Mouse (Mus musculus) megakaryocyte, embryonic 14.5 days (primary cell): ENCODE data around the gene Hspbp1. TPM values are rescaled to one million over a fixed set of nuclear protein-coding genes. Genes with fewer than 3 reads are reported as not detected.

Source experiments
- H3K27me3 ChIP-seq: replicated peaks from 2 replicates; pipeline ENCODE3; 2012; ENCODE audit warnings: inconsistent platforms
- H3K36me3 ChIP-seq: replicated peaks from 2 replicates; pipeline ENCODE3; 2012; ENCODE audit warnings: low read length, inconsistent platforms, mixed read lengths
- H3K4me1 ChIP-seq: 2 replicates; pipeline ENCODE4 v1.6.1; 2012; ENCODE audit warnings: inconsistent platforms
- H3K4me3 ChIP-seq: replicated peaks from 2 replicates; pipeline ENCODE3; 2012; ENCODE audit warnings: moderate library complexity, mild to moderate bottlenecking, inconsistent platforms
- H3K9me3 ChIP-seq: 2 replicates; pipeline ENCODE4 v1.6.1; 2012; ENCODE audit warnings: inconsistent platforms
- FLI1 ChIP-seq: IDR thresholded peaks from 2 replicates; pipeline ENCODE4 v1.6.1; 2012; ENCODE audit warnings: low read length, inconsistent platforms, mixed read lengths
- GATA1 ChIP-seq: IDR thresholded peaks from 3 replicates; pipeline ENCODE4 v1.6.1; 2012; ENCODE audit warnings: mixed read lengths, low read length, inconsistent platforms, borderline replicate concordance
- polyA plus RNA-seq: library from polyadenylated mRNA; stranded (reverse); fragments of >175 nt; gene quantifications from 2 replicates; pipeline ENCODE4 v1.2.3, GENCODE M21; 2012; ENCODE audit warnings: low replicate concordance; ENCODE audit not compliant: insufficient read depth

Gene Hspbp1
- 71.8 and 116 TPM in 2 replicates for polyA plus RNA-seq

GRCm38 (mm10) chr7:4684632-4685417 lies at the start of gene Hspbp1:
Hspbp1 (minus strand) TSS chr7:4685068.
- H3K4me1 ChIP-seq, result peaks cover 33% of the 10 kb centered on the region
- peak within 1 kb of the TSS; percentile 96 for H3K4me3 ChIP-seq
- no peaks in the 10 kb centered on the region for H3K27me3 ChIP-seq
- TF ChIP-seq FLI1, result no peak
- no peak for TF ChIP-seq GATA1
- H3K36me3 ChIP-seq, result peaks cover 15% of the 10 kb centered on the region
- no peaks in the 10 kb centered on the region for H3K9me3 ChIP-seq

DNA sequence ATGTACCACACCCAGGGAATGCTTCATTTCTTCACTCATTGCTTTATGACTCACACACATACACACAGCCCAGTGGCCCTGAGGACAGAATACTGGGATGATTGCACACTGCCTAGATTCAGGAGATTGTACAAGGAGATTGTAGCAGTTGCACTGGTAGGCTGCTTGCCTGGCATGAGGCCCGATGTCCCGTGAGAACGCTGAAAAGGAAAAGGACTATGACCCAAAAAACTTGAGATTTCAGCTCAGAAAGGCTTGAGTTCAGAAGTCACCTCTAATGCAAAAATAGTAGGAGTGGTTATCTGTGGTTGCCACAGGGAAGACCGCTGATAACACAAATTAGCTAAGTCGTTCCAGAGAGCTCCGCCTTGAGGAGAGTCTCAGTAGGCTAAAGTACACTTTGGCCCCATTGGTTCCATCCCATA lies 48.1 kb upstream of the Hspbp1 start:
- Histone ChIP-seq H3K36me3 (no peaks in the 10 kb centered on the region), H3K9me3 (no peaks in the 10 kb centered on the region), H3K4me1 (peaks cover 12% of the 10 kb centered on the region), H3K4me3 (no peak overlapping the region), H3K27me3 (no peaks in the 10 kb centered on the region)
- TF ChIP-seq FLI1 (no peak), GATA1 (no peak)

- TF ChIP-seq GATA1, result no peak
- TF ChIP-seq FLI1, result no peak
- Histone ChIP-seq H3K36me3 (no peaks in the 10 kb centered on the region), H3K27me3 (no peaks in the 10 kb centered on the region), H3K9me3 (no peaks in the 10 kb centered on the region), H3K4me3 (no peak overlapping the region), H3K4me1 (peaks cover 12% of the 10 kb centered on the region)
These were observed 46.2 kb upstream of the Hspbp1 start for GRCm38 (mm10) chr7:4731090-4731489.

- no peak for TF ChIP-seq FLI1
- no peak for TF ChIP-seq GATA1
- peak within 1 kb of the TSS; percentile 86 for H3K4me3 ChIP-seq
- no peaks in the 10 kb centered on the region for H3K9me3 ChIP-seq
These were observed 40.3 kb upstream of the Hspbp1 start, which contains the start of gene Tmem150b for GRCm38 (mm10) chr7:4725169-4725568. Tmem150b (minus strand) TSS chr7:4725249.

DNA sequence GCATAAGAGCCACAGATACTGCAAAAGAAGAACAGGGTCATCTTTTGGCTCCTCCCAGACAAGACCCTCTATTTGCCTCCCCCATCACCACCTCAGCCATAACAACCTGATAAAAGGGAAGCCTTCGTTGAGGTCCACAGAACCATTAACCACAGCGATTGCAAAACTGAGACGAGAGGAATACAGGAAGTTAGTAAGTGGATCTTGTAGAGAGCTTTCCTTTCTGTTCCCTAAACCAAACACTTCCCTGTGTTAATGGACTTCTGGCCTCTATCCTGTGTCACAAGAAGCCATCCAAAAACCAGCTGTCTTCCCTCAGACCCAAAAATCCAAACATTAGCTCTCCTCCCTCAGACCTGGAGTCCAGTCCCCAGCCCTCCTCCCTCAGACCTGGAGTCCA lies 39.5 kb upstream of the Hspbp1 start:
- Histone ChIP-seq H3K4me1 (peaks cover 27% of the 10 kb centered on the region), H3K27me3 (no peaks in the 10 kb centered on the region), H3K9me3 (no peaks in the 10 kb centered on the region), H3K4me3 (peak overlapping the region; percentile 86), H3K36me3 (no peaks in the 10 kb centered on the region)
- TF ChIP-seq FLI1, result no peak
- TF ChIP-seq GATA1, result no peak

More at GRCm38 (mm10) chr7:4725169-4725568, 40.3 kb upstream of the Hspbp1 start, which contains the start of gene Tmem150b:
- no peaks in the 10 kb centered on the region for H3K27me3 ChIP-seq
- H3K36me3 ChIP-seq, result no peaks in the 10 kb centered on the region
- peaks cover 24% of the 10 kb centered on the region for H3K4me1 ChIP-seq

DNA sequence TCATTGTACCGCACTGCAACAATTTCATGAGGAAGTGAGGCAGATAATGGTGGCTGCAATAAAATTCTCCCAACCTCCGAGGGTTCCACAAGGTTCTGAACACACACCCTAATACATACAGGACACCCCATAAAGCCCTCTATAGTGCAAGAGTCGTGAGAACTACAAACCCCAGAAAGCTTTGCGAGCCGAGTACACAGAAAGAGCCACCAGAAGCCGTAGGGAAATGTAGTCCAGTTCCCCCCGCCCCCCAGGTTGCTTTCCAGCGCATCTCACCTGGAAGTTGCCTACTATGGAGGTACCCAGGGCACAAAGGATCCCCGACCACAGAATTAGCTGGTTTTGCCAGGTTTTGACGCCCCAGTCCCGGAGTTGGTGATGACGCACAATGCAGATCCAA lies 38.6 kb upstream of the Hspbp1 start:
- H3K9me3 ChIP-seq, result no peaks in the 10 kb centered on the region
- peak overlapping the region; percentile 86 for H3K4me3 ChIP-seq
- peaks cover 27% of the 10 kb centered on the region for H3K4me1 ChIP-seq
- H3K27me3 ChIP-seq, result no peaks in the 10 kb centered on the region
- H3K36me3 ChIP-seq, result no peaks in the 10 kb centered on the region
- TF ChIP-seq FLI1 (no peak), GATA1 (no peak)

DNA sequence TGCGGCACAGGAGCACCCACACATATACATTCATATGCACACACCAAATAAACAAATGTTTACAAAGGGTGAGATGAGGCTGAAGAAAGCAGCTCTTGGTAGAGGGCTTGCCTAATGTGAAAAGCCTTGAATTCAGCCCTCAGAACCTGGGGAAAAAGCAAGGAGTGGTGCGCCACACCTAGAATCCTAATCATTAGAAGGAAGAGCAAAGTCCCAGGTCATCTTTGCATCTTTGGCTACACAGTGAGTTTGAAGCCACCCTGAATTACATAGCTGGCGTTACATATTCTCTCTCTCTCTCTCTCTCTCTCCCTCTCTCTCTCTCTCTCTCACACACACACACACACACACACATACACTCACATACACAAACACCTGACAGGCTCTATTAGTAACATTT lies 34.4 kb upstream of the Hspbp1 start:
- H3K36me3 ChIP-seq, result no peaks in the 10 kb centered on the region
- no peaks in the 10 kb centered on the region for H3K9me3 ChIP-seq
- no peak for TF ChIP-seq FLI1
- no peak for TF ChIP-seq GATA1
- H3K4me1 ChIP-seq, result peaks cover 13% of the 10 kb centered on the region
- H3K4me3 ChIP-seq, result no peak overlapping the region
- no peaks in the 10 kb centered on the region for H3K27me3 ChIP-seq

GRCm38 (mm10) chr7:4716955-4717354 lies 32.1 kb upstream of the Hspbp1 start:
- H3K4me1 ChIP-seq, result peaks cover 15% of the 10 kb centered on the region
- H3K9me3 ChIP-seq, result no peaks in the 10 kb centered on the region
- no peak overlapping the region for H3K4me3 ChIP-seq
- H3K27me3 ChIP-seq, result no peaks in the 10 kb centered on the region
- no peaks in the 10 kb centered on the region for H3K36me3 ChIP-seq
- TF ChIP-seq GATA1 (no peak), FLI1 (no peak)

DNA sequence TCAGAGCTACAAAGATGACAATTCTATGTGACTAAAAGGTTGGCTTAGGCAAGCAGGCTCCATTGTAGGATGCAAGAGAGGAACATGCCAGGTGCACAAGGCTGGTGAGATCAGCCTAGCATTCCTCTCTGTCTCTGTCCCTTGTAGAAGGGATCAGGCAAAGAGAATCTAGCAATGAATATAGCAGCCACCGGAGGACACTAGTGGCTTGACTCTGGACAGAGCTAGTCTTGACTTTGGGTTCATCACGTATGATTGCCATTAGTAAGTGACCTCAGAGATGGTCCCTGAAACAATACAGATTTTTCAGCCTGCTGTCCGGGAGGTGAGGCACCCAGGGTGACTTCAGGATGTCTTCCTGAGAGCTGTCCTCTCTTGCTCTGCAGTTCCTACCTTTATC lies 27.7 kb upstream of the Hspbp1 start:
- TF ChIP-seq GATA1 (no peak), FLI1 (no peak)
- H3K4me3 ChIP-seq, result no peak overlapping the region
- H3K4me1 ChIP-seq, result peaks cover 12% of the 10 kb centered on the region
- H3K36me3 ChIP-seq, result no peaks in the 10 kb centered on the region
- no peaks in the 10 kb centered on the region for H3K9me3 ChIP-seq
- peaks cover 19% of the 10 kb centered on the region for H3K27me3 ChIP-seq

DNA sequence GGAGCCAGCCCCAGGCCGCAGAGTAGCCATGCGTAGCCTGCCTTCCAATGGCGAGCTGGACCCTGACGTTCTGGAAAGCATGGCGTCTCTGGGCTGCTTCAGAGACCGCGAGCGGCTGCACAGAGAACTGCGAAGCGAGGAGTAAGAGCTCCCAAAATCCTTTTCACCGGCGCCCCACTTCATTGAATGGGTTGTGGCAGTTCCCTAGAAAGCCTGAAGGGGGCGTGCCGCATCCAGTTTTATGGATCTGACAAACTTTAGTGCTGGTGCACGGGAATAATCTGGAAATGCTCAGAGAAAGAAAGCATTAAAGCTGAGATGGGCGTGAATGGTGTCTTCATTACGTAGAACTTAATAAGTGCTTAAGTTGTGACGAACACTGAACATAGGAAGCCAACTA lies 20.2 kb upstream of the Hspbp1 start:
- TF ChIP-seq FLI1 (no peak), GATA1 (no peak)
- Histone ChIP-seq H3K9me3 (no peaks in the 10 kb centered on the region), H3K4me1 (peaks cover 16% of the 10 kb centered on the region), H3K4me3 (no peak overlapping the region), H3K36me3 (no peaks in the 10 kb centered on the region), H3K27me3 (peaks cover 45% of the 10 kb centered on the region)
